Mouse (Mus musculus) myocyte (in vitro differentiated cells): ENCODE measurements at regions not wholly inside any gene's neighbourhood (a gene's known extent, or its start where the extent isn't known, plus 50 kb on each side); places are given as distances from the start of the nearest gene placed in this dataset.

Source experiments
- H3K27me3 ChIP-seq: one replicate; pipeline ENCODE4 v1.6.1; 2011; ENCODE audit not compliant: control insufficient read depth, insufficient read depth, insufficient read length
- H3K36me3 ChIP-seq: one replicate; pipeline ENCODE4 v1.6.1; 2011; ENCODE audit not compliant: control insufficient read depth, insufficient read depth
- H3K4me2 ChIP-seq: one replicate; pipeline ENCODE4 v1.6.1; 2011; ENCODE audit warnings: low read depth, control low read depth
- H3K4me3 ChIP-seq: one replicate; pipeline ENCODE4 v1.5.1; 2011; ENCODE audit warnings: mild to moderate bottlenecking, control low read depth, moderate library complexity
- H3K79me2 ChIP-seq: one replicate; pipeline ENCODE4 v1.6.1; 2011; ENCODE audit not compliant: control insufficient read depth, insufficient read depth
- H3ac ChIP-seq: one replicate; pipeline ENCODE4 v1.6.1; 2011; ENCODE audit not compliant: control insufficient read depth, insufficient read length
- CEBPB ChIP-seq: IDR thresholded peaks from 2 replicates; pipeline ENCODE4 v1.6.1; 2011; ENCODE audit warnings: mild to moderate bottlenecking, moderate library complexity; ENCODE audit not compliant: poor library complexity, insufficient read depth, severe bottlenecking
- E2F4 ChIP-seq: IDR thresholded peaks from one replicate; pipeline ENCODE4 v1.6.1; 2011; ENCODE audit warnings: mild to moderate bottlenecking, control low read depth, moderate library complexity; ENCODE audit not compliant: insufficient read depth
- MAX ChIP-seq: IDR thresholded peaks from one replicate; pipeline ENCODE4 v1.6.1; 2011; ENCODE audit warnings: low read depth, mild to moderate bottlenecking, control low read depth
- MYOD1 ChIP-seq, 3 experiments: IDR thresholded peaks; one replicate each; pipeline ENCODE4 v1.6.1; 2011; ENCODE audit warnings: control low read depth in 2 of 3, low read depth in 2 of 3, mild to moderate bottlenecking in 2 of 3, moderate library complexity in 1 of 3; ENCODE audit not compliant: insufficient read length in 2 of 3, control insufficient read depth in 1 of 3
- MYOG ChIP-seq, 3 experiments: IDR thresholded peaks; one replicate each; pipeline ENCODE4 v1.6.1; 2011; ENCODE audit warnings: control low read depth in 2 of 3, low read depth in 2 of 3, mild to moderate bottlenecking in 2 of 3; ENCODE audit not compliant: insufficient read length in 2 of 3, control insufficient read depth in 1 of 3, insufficient read depth in 1 of 3
- POLR2A ChIP-seq: IDR thresholded peaks from one replicate; pipeline ENCODE4 v1.6.1; 2011; ENCODE audit warnings: low read depth, mild to moderate bottlenecking, control low read depth, moderate library complexity; ENCODE audit not compliant: insufficient read length
- POLR2AphosphoS2 ChIP-seq: IDR thresholded peaks from one replicate; pipeline ENCODE4 v1.6.1; 2011; ENCODE audit warnings: low read depth, control low read depth; ENCODE audit not compliant: insufficient read length
- REST ChIP-seq: IDR thresholded peaks from one replicate; pipeline ENCODE4 v1.6.1; 2011; ENCODE audit warnings: mild to moderate bottlenecking, control low read depth, moderate library complexity; ENCODE audit not compliant: insufficient read depth, insufficient read length
- SRF ChIP-seq: IDR thresholded peaks from one replicate; pipeline ENCODE4 v1.6.1; 2011; ENCODE audit warnings: low read depth; ENCODE audit not compliant: control insufficient read depth, insufficient read length
- TCF12 ChIP-seq: IDR thresholded peaks from one replicate; pipeline ENCODE4 v1.6.1; 2011; ENCODE audit warnings: mild to moderate bottlenecking, control low read depth; ENCODE audit not compliant: poor library complexity, insufficient read depth, severe bottlenecking
- TCF3 ChIP-seq: IDR thresholded peaks from one replicate; pipeline ENCODE4 v1.6.1; 2011; ENCODE audit warnings: low read depth, control low read depth; ENCODE audit not compliant: insufficient read length
- USF1 ChIP-seq: IDR thresholded peaks from one replicate; pipeline ENCODE4 v1.6.1; 2011; ENCODE audit warnings: low read depth, mild to moderate bottlenecking, control low read depth, moderate library complexity

DNA sequence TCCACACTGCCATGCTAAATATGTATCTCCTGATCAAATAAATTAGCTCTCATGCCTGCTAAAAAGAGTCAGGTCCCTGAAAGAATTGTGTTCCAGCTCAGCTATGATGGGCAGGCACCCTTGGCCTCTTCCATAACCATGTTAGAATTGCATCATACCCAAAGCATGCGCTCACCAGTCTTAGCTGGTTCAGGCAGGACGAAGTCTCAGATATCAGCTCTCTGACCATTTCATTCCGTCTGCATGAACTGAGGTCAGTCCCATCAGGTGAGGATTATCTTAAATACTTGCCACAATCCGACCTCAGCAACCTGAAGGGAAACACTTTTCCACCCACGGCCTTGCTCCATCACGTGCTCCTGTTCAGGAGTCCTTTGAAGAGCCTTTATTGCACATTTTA is 101.3 kb upstream of the Rreb1 start:
- Histone ChIP-seq H3K4me2 (peak overlapping the region; percentile 64), H3K4me3 (no peak overlapping the region), H3K36me3 (no peaks in the 10 kb centered on the region), H3ac (no peak overlapping the region), H3K27me3 (no peaks in the 10 kb centered on the region), H3K79me2 (no peaks in the 10 kb centered on the region)
- TF ChIP-seq CEBPB (peak; percentile 89), TCF12 (peak; percentile 3), SRF (no peak), USF1 (no peak), TCF3 (no peak), MAX (peak; percentile 71), POLR2A (peak; percentile 11), MYOD1 (IDR thresholded peaks at IDR 0.05; ENCODE audit: control insufficient read depth in 1 of 3, insufficient read length in 2 of 3, low read depth in 2 of 3) (peak in 2 of 3 experiments; percentile 26 to 37), E2F4 (no peak), MYOG (IDR thresholded peaks at IDR 0.05; ENCODE audit: control insufficient read depth in 1 of 3, insufficient read depth in 1 of 3, insufficient read length in 2 of 3, low read depth in 2 of 3) (no peak), POLR2AphosphoS2 (no peak), REST (no peak)

DNA sequence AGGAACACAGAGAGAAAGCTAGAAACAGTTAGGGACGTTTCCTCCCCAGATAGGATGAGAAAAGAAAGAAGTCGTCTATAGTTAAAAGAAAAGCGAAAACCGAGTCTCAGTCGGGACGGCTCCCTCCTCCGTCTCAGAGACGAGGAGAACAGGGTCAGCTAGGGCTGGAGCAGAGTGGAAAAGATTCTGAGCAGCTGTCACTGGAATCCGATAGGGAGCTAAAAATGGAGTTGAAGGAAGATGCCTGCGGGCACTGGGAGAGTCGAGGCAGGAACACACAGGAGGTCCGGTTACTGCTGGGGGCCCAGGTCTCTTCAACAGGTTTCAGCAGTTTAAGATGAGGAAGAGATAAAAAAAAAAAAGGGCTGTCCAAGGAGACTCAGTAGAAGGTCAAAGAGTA is 99.9 kb upstream of the Rreb1 start:
- H3K36me3 ChIP-seq, result no peaks in the 10 kb centered on the region
- no peaks in the 10 kb centered on the region for H3K27me3 ChIP-seq
- H3ac ChIP-seq, result no peak overlapping the region
- H3K79me2 ChIP-seq, result no peaks in the 10 kb centered on the region
- TF ChIP-seq MYOD1 (IDR thresholded peaks at IDR 0.05; ENCODE audit: control insufficient read depth in 1 of 3, insufficient read length in 2 of 3, low read depth in 2 of 3), result peak; percentile 73 to 86 (median 83)
- no peak for TF ChIP-seq POLR2A
- TF ChIP-seq E2F4, result no peak
- TF ChIP-seq TCF12, result peak; percentile 81
- TF ChIP-seq MYOG (IDR thresholded peaks at IDR 0.05; ENCODE audit: control insufficient read depth in 1 of 3, insufficient read depth in 1 of 3, insufficient read length in 2 of 3, low read depth in 2 of 3), result peak; percentile 66 to 92 (median 88)
- H3K4me3 ChIP-seq, result no peak overlapping the region
- H3K4me2 ChIP-seq, result peak overlapping the region; percentile 64

DNA sequence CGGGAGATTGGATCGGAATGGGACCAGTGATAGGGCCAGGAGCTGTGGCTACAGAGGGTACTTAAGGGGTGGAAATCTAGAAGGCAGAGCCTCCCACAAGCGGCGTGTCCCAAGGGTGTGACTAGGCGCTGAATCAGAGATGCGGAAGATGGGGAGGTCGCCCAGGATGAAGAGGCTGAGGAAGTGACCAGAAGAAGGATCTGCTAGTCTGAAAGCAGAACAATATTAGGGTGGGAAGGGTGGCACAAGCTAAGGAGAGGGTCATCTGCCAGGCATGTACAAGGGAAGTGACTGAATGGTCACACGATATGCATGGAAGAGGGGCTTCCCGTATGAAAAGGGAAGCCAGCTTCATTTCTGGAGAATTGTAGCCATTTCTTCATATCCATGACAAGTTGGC is 99.4 kb upstream of the Rreb1 start:
- H3K4me3 ChIP-seq, result no peak overlapping the region
- no peaks in the 10 kb centered on the region for H3K36me3 ChIP-seq
- H3K27me3 ChIP-seq, result no peaks in the 10 kb centered on the region
- TF ChIP-seq MYOG (IDR thresholded peaks at IDR 0.05; ENCODE audit: control insufficient read depth in 1 of 3, insufficient read depth in 1 of 3, insufficient read length in 2 of 3, low read depth in 2 of 3) (peak in 1 of 3 experiments; percentile 41), E2F4 (no peak), USF1 (no peak), MYOD1 (IDR thresholded peaks at IDR 0.05; ENCODE audit: control insufficient read depth in 1 of 3, insufficient read length in 2 of 3, low read depth in 2 of 3) (peak in 1 of 3 experiments; percentile 45), MAX (no peak), POLR2A (peak; percentile 36)
- H3K79me2 ChIP-seq, result no peaks in the 10 kb centered on the region
- peak overlapping the region; percentile 64 for H3K4me2 ChIP-seq
- H3ac ChIP-seq, result no peak overlapping the region

DNA sequence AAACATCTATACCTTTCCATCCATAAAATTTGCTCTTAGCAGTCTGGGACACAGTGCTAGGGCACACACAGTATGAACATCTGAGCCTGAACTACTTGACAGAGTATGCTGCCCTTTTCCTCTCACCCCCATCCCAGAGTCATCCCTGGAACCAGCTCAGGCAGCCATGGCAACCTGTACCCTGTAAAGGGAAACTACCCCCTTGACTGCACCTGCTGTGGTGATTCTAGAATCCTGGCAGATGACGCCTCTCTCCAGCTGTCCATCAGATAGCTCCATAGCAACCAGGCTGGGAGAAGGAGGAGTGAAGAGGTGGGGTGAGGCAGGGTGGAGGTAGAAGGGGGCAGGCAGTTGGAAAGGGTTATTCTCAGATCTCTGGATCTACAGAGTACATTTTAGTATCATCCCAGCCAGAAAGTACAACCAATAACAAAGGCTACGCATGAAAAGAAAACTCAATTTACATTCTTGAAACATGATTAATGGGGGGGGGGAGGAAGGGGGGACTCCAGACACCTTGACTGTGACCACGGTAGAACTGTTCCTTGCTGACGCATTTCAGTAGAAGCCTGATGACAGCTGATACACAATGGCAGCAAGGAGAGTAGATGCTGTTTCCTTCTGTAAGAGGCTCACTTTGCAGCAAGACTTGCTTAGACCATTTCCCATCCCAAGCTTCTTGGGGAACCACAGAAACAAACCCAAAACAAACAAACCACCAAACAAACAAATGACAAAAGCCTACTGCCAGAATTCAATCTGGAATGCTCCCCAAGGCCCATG is 97.2 kb upstream of the Rreb1 start:
- no peak overlapping the region for H3K4me3 ChIP-seq
- no peaks in the 10 kb centered on the region for H3K36me3 ChIP-seq
- TF ChIP-seq MYOD1 (IDR thresholded peaks at IDR 0.05; ENCODE audit: control insufficient read depth in 1 of 3, insufficient read length in 2 of 3, low read depth in 2 of 3) (peak; percentile 91 to 99 (median 96)), USF1 (no peak), MYOG (IDR thresholded peaks at IDR 0.05; ENCODE audit: control insufficient read depth in 1 of 3, insufficient read depth in 1 of 3, insufficient read length in 2 of 3, low read depth in 2 of 3) (peak; percentile 59 to 92 (median 73)), POLR2A (no peak), REST (no peak), TCF12 (peak; percentile 59), SRF (peak; percentile 23), E2F4 (no peak), CEBPB (no peak), MAX (no peak), POLR2AphosphoS2 (no peak), TCF3 (peak; percentile 19)

DNA sequence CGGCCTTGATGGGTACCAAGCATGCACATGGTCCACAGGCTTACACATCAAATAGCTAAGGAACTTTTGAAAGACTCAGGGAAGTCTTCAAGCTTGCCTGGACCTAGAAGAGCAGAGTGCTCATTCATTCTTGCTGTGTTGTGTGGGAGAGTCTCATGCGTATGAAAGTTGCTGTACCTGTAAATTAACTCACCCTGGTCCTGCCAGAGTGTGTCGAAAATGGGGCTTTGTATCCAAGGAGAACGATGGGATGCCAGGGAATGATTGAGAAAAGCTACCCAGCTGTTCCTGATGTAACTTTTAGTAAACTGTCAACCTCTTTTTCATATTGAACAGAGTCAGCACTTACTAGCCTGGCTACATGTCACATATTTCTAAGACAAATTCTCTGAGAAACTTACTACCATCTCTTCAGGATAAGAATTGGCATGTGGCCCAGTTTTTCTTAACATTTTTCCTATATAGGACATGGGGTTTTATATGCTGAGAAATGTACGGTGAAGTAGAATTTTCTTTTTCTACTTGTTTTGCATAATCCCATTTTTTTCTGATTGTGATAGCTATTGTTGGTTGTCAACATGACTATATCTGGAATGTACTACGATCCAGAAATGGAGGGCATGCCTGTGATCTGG is 95.0 kb upstream of the Rreb1 start:
- Histone ChIP-seq H3ac (no peak overlapping the region), H3K4me3 (no peak overlapping the region), H3K79me2 (no peaks in the 10 kb centered on the region), H3K27me3 (no peaks in the 10 kb centered on the region), H3K4me2 (no peak overlapping the region), H3K36me3 (no peaks in the 10 kb centered on the region)
- TF ChIP-seq MAX (no peak), E2F4 (no peak), POLR2A (no peak), REST (no peak), USF1 (no peak), MYOD1 (IDR thresholded peaks at IDR 0.05; ENCODE audit: control insufficient read depth in 1 of 3, insufficient read length in 2 of 3, low read depth in 2 of 3) (no peak), TCF3 (no peak), CEBPB (no peak), SRF (no peak), TCF12 (no peak), POLR2AphosphoS2 (no peak), MYOG (IDR thresholded peaks at IDR 0.05; ENCODE audit: control insufficient read depth in 1 of 3, insufficient read depth in 1 of 3, insufficient read length in 2 of 3, low read depth in 2 of 3) (no peak)

More for the DNA sequence above, 97.2 kb upstream of the Rreb1 start:
- Histone ChIP-seq H3ac (no peak overlapping the region), H3K27me3 (no peaks in the 10 kb centered on the region), H3K79me2 (no peaks in the 10 kb centered on the region), H3K4me2 (peak overlapping the region; percentile 27)
